Mouse (Mus musculus) embryonic facial prominence, embryonic 11.5 days (tissue): ENCODE data around the gene Eloa. TPM values are rescaled to one million over a fixed set of nuclear protein-coding genes. Genes with fewer than 3 reads are reported as not detected.
A peak's percentile ranks its signal among the peaks of the same experiment; 100 is the strongest.

Experiments
- ATAC-seq: fragments of 200-750 bp; cut with Nextera tagmentation; replicated peaks from 2 replicates; pipeline ENCODE4 v1.8.0; 2017; ENCODE audit warnings: low read depth; ENCODE audit not compliant: insufficient number of reproducible peaks, low FRiP score, low TSS enrichment
- DNase-seq: peaks from one replicate; pipeline ENCODE4 v3.0.0-alpha.2; 2015; ENCODE audit warnings: low spot score
- H3K27ac ChIP-seq: fragments of 300-500 bp; sonication (generic); replicated peaks from 2 replicates; pipeline ENCODE4 v1.5.1; 2014; ENCODE audit warnings: mild to moderate bottlenecking, low read depth, low read length, control low read depth
- H3K27me3 ChIP-seq: fragments of 300-500 bp; sonication (generic); 2 replicates; pipeline ENCODE4 v1.6.1; 2014; ENCODE audit warnings: mild to moderate bottlenecking, low read length, moderate library complexity, mixed read lengths; ENCODE audit not compliant: control insufficient read depth, insufficient read depth
- H3K36me3 ChIP-seq: fragments of 300-500 bp; sonication (generic); replicated peaks from 2 replicates; pipeline ENCODE4 v1.6.1; 2014; ENCODE audit warnings: low read depth, mild to moderate bottlenecking, low read length, moderate library complexity, mixed read lengths; ENCODE audit not compliant: control insufficient read depth, insufficient read depth
- H3K4me1 ChIP-seq: fragments of 300-500 bp; sonication (generic); 2 replicates; pipeline ENCODE4 v1.6.1; 2014; ENCODE audit warnings: low read length, mixed read lengths; ENCODE audit not compliant: control insufficient read depth, insufficient read depth
- H3K4me2 ChIP-seq: fragments of 300-500 bp; sonication (generic); 2 replicates; pipeline ENCODE4 v1.6.1; 2014; ENCODE audit warnings: low read depth, mild to moderate bottlenecking, control low read depth, low read length, moderate library complexity
- H3K4me3 ChIP-seq: fragments of 300-500 bp; sonication (generic); 2 replicates; pipeline ENCODE4 v1.5.1; 2014; ENCODE audit warnings: low read depth, low read length, control low read depth
- H3K9ac ChIP-seq: fragments of 300-500 bp; sonication (generic); replicated peaks from 2 replicates; pipeline ENCODE4 v1.6.1; 2014; ENCODE audit warnings: mild to moderate bottlenecking, control low read depth, low read length
- H3K9me3 ChIP-seq: fragments of 300-500 bp; sonication (generic); replicated peaks from 2 replicates; pipeline ENCODE4 v1.6.1; 2016; ENCODE audit warnings: mild to moderate bottlenecking, low read length, inconsistent platforms, mixed read lengths; ENCODE audit not compliant: control insufficient read depth
- WGBS: fragments of 180-500 bp; shearing (Covaris S2); extraction: QIAGEN DNeasy Blood & Tissue Kit; methylation state at CpG from one replicate; pipeline ENCODE4 v1.1.7; 2014; 5-methylcytosine and 5-hydroxymethylcytosine counted together
- polyA plus RNA-seq: library from polyadenylated mRNA; unstranded; fragments of >200 nt; fragmentation: Nextera tagmentation; extraction: Ambion mirVana; gene quantifications from 2 replicates; pipeline ENCODE4 v1.2.1, GENCODE M21; 2014

Eloa gene
- polyA plus RNA-seq, 1 experiment from 2014 or later: 51.0 TPM

- DNase-seq (no peak), ATAC-seq (no peak; the same call in 1 of the 2 replicates)
- Histone ChIP-seq H3K9ac (no peak overlapping the region), H3K4me1 (0 out of 2 replicates have a peak, but pooled peaks cover 2% of the 10 kb centered on the region), H3K9me3 (no peaks in the 10 kb centered on the region), H3K4me3 (no peak overlapping the region), H3K4me2 (no peak overlapping the region), H3K27ac (no peak overlapping the region), H3K36me3 (no peaks in the 10 kb centered on the region), H3K27me3 (no peaks in the 10 kb centered on the region)
- WGBS: 60% methylated on average over 8 of the region's 8 CpGs
Measured at GRCm38 (mm10) chr4:136027416-136028131, 6.0 kb upstream of the Eloa start.

- no peak overlapping the region for H3K4me2 ChIP-seq
- H3K27me3 ChIP-seq: no peaks in the 10 kb centered on the region
- 69% methylated on average over 1 of the region's 1 CpGs for WGBS
- no peak for ATAC-seq
- H3K4me3 ChIP-seq: no peak overlapping the region
- peaks cover 3% of the 10 kb centered on the region; the same call in 1 of the 2 replicates for H3K4me1 ChIP-seq
- no peaks in the 10 kb centered on the region for H3K9me3 ChIP-seq
- H3K27ac ChIP-seq: no peak overlapping the region
- DNase-seq: no peak
- H3K9ac ChIP-seq: no peak overlapping the region
- no peaks in the 10 kb centered on the region for H3K36me3 ChIP-seq
Measured at GRCm38 (mm10) chr4:136025350-136025749, 3.8 kb upstream of the Eloa start.

GRCm38 (mm10) chr4:136022924-136023323 is 1.4 kb upstream of the Eloa start:
- no peak for ATAC-seq
- Histone ChIP-seq H3K36me3 (no peaks in the 10 kb centered on the region), H3K9ac (no peak overlapping the region), H3K4me2 (no peak overlapping the region), H3K27me3 (no peaks in the 10 kb centered on the region), H3K4me3 (no peak overlapping the region), H3K9me3 (no peaks in the 10 kb centered on the region), H3K27ac (no peak overlapping the region), H3K4me1 (peaks cover 3% of the 10 kb centered on the region; the same call in 1 of the 2 replicates)
- WGBS: 99% methylated on average over 9 of the region's 9 CpGs
- DNase-seq: no peak

GRCm38 (mm10) chr4:136020743-136021548 is 617 bp downstream of the Eloa start:
- Histone ChIP-seq H3K27ac (peak overlapping the region; percentile 43; the same call in 1 of the 2 replicates), H3K4me1 (peaks cover 3% of the 10 kb centered on the region; the same call in 1 of the 2 replicates), H3K36me3 (no peaks in the 10 kb centered on the region), H3K4me3 (peak overlapping the region; percentile 95), H3K9me3 (no peaks in the 10 kb centered on the region), H3K9ac (peak overlapping the region; percentile 95), H3K27me3 (no peaks in the 10 kb centered on the region), H3K4me2 (peak overlapping the region; percentile 86)
- no peak for DNase-seq
- ATAC-seq: peak; percentile 87
- 1% methylated on average over 39 of the region's 62 CpGs for WGBS

GRCm38 (mm10) chr4:136016059-136016602 is 5.4 kb downstream of the Eloa start:
- H3K9me3 ChIP-seq: no peaks in the 10 kb centered on the region
- no peak overlapping the region for H3K4me2 ChIP-seq
- no peak overlapping the region for H3K9ac ChIP-seq
- no peaks in the 10 kb centered on the region for H3K27me3 ChIP-seq
- H3K27ac ChIP-seq: no peak overlapping the region
- WGBS: 80% methylated on average over 3 of the region's 3 CpGs
- DNase-seq: no peak
- no peak for ATAC-seq
- H3K4me1 ChIP-seq: peaks cover 3% of the 10 kb centered on the region; the same call in 1 of the 2 replicates
- H3K4me3 ChIP-seq: no peak overlapping the region
- no peaks in the 10 kb centered on the region for H3K36me3 ChIP-seq

GRCm38 (mm10) chr4:136010586-136010985 is 11.0 kb downstream of the Eloa start:
- 91% methylated on average over 4 of the region's 4 CpGs for WGBS
- H3K27me3 ChIP-seq: no peaks in the 10 kb centered on the region
- no peak overlapping the region for H3K4me2 ChIP-seq
- no peak overlapping the region for H3K27ac ChIP-seq
- H3K4me3 ChIP-seq: no peak overlapping the region
- H3K9ac ChIP-seq: no peak overlapping the region
- ATAC-seq: no peak
- peaks cover 8% of the 10 kb centered on the region for H3K36me3 ChIP-seq
- no peaks in the 10 kb centered on the region for H3K4me1 ChIP-seq
- DNase-seq: no peak
- no peaks in the 10 kb centered on the region for H3K9me3 ChIP-seq

GRCm38 (mm10) chr4:136008782-136009447 is 12.6 kb downstream of the Eloa start:
- DNase-seq (no peak), ATAC-seq (no peak)
- 82% methylated on average over 8 of the region's 8 CpGs for WGBS
- no peaks in the 10 kb centered on the region for H3K27me3 ChIP-seq
- H3K4me2 ChIP-seq: no peak overlapping the region
- H3K27ac ChIP-seq: no peak overlapping the region
- no peaks in the 10 kb centered on the region for H3K4me1 ChIP-seq
- H3K9ac ChIP-seq: no peak overlapping the region
- peaks cover 8% of the 10 kb centered on the region for H3K36me3 ChIP-seq
- H3K9me3 ChIP-seq: no peaks in the 10 kb centered on the region
- H3K4me3 ChIP-seq: no peak overlapping the region
